Mouse (Mus musculus): ENCODE results near the gene Eno2. TPM values are rescaled to one million over a fixed set of nuclear protein-coding genes. Genes with fewer than 3 reads are reported as not detected.

The Eno2 gene
- 4.0 and 4.4 TPM in 2 replicates for polyA plus RNA-seq (2016; fragmentation: Nextera tagmentation; extraction: Ambion mirVana)

- Histone ChIP-seq H3K4me1 (peaks cover 45% of the 10 kb centered on the region), H3K9me3 (no peaks in the 10 kb centered on the region), H3K4me3 (peak within 1 kb of the TSS; percentile 64), H3K36me3 (replicated peaks) (no peaks in the 10 kb centered on the region), H3K27ac (peak within 1 kb of the TSS; percentile 81), H3K27me3 (ENCODE audit: poor library complexity, severe bottlenecking) (peaks cover 75% of the 10 kb centered on the region)
- under 1% methylated on average over 49 of the region's 54 CpGs for WGBS
- DNase-seq (ENCODE audit: extremely low spot score, low spot score), result peak; percentile 60
Measured at GRCm38 (mm10) chr6:124769101-124769765, at the start of gene Eno2. Gene Eno2, minus strand, starts transcription at chr6:124769673.

- Histone ChIP-seq H3K4me3 (no peak overlapping the region), H3K27ac (no peak overlapping the region), H3K27me3 (ENCODE audit: poor library complexity, severe bottlenecking) (no peaks in the 10 kb centered on the region), H3K36me3 (replicated peaks) (peaks cover 87% of the 10 kb centered on the region), H3K4me1 (peaks cover 22% of the 10 kb centered on the region), H3K9me3 (no peaks in the 10 kb centered on the region)
- DNase-seq (ENCODE audit: extremely low spot score, low spot score), result no peak
- WGBS, result 91% methylated on average over 8 of the region's 8 CpGs
Measured at GRCm38 (mm10) chr6:124817971-124818370, 48.5 kb upstream of the Eno2 start.

DNA sequence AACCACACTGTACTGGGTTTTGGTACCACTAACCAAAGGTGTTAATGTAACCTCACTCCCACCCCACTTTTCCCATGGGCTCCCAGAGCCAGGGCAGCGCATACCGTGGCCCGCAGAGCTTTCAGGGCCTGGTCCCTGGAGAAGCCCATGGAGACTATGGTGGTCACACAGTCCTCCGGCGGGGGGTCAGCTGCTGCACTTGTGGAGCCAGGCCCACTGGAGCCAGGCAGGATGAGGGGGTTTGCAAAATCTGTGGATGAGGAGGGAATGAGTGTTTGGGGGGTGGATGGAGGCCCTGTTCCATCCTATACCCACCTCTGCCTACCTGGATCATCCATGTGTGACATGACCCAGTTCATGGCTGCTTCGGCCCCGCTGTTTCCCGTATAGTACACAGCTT, 48.1 kb upstream of the Eno2 start:
- WGBS, result 97% methylated on average over 8 of the region's 8 CpGs
- Histone ChIP-seq H3K27me3 (ENCODE audit: poor library complexity, severe bottlenecking) (no peaks in the 10 kb centered on the region), H3K9me3 (no peaks in the 10 kb centered on the region), H3K4me1 (peaks cover 26% of the 10 kb centered on the region), H3K4me3 (no peak overlapping the region), H3K36me3 (replicated peaks) (peaks cover 87% of the 10 kb centered on the region), H3K27ac (no peak overlapping the region)
- no peak for DNase-seq (ENCODE audit: extremely low spot score, low spot score)

- Histone ChIP-seq H3K36me3 (replicated peaks) (peaks cover 87% of the 10 kb centered on the region), H3K4me3 (no peak overlapping the region), H3K4me1 (peaks cover 30% of the 10 kb centered on the region), H3K9me3 (no peaks in the 10 kb centered on the region), H3K27me3 (ENCODE audit: poor library complexity, severe bottlenecking) (no peaks in the 10 kb centered on the region), H3K27ac (no peak overlapping the region)
- DNase-seq (ENCODE audit: extremely low spot score, low spot score), result no peak
- 96% methylated on average over 11 of the region's 11 CpGs for WGBS
Measured at GRCm38 (mm10) chr6:124817125-124817524, 47.7 kb upstream of the Eno2 start.

- no peak overlapping the region for H3K27ac ChIP-seq
- peaks cover 87% of the 10 kb centered on the region for H3K36me3 ChIP-seq (replicated peaks)
- H3K4me1 ChIP-seq, result peaks cover 36% of the 10 kb centered on the region
- DNase-seq (ENCODE audit: extremely low spot score, low spot score), result no peak
- H3K9me3 ChIP-seq, result no peaks in the 10 kb centered on the region
- 93% methylated on average over 4 of the region's 4 CpGs for WGBS
- no peaks in the 10 kb centered on the region for H3K27me3 ChIP-seq (ENCODE audit: poor library complexity, severe bottlenecking)
- no peak overlapping the region for H3K4me3 ChIP-seq
Measured at GRCm38 (mm10) chr6:124816611-124817010, 47.1 kb upstream of the Eno2 start.

DNA sequence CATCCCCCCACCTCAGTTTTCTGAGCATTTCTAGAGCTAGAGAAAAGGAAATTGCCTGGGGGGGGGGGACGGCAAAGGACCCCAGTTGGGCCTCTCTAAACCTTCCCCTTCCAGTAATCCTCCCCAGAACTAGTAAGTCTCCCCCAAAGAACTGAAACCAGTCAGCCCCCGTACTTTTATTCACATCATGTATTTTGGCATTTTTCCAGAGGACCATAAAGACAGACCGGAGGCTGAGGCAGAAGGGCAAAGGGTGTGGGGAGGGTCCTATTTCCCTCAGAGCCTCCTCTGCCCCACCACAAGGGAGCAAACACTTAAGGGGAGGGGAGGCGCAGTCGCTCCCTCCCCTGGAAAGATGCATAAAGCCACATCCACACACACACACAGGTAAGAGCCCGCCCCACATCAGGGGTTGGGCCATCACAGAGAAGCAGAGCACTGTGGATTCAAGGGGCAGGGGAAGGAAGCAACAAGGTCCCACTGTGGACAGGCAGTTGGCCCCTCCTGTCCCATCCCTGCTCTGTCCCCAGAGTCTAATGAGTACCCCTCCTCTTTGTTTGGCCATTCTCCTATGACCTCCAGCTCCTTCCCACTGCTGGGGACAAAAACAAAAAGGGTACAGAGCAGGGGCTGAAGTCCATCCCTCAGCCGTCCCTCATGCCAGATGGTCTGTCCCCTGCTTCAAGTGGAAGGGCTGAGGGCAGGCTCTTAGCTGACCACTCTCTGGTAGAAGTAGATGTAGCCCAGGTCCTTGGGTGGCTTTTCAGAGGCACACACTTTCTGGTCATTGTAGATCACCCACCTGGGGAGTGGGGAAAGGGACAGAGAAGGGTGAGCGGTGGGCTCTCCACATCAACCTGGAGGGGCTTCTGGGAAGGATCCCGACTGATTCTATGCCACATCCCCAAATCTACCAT, 45.6 kb upstream of the Eno2 start:
- Histone ChIP-seq H3K9me3 (no peaks in the 10 kb centered on the region), H3K27me3 (ENCODE audit: poor library complexity, severe bottlenecking) (no peaks in the 10 kb centered on the region), H3K4me1 (peaks cover 49% of the 10 kb centered on the region), H3K4me3 (peak overlapping the region; percentile 91), H3K36me3 (replicated peaks) (peaks cover 87% of the 10 kb centered on the region), H3K27ac (peak overlapping the region; percentile 99; the same call in 1 of the 2 replicates)
- 78% methylated on average over 9 of the region's 9 CpGs for WGBS
- no peak for DNase-seq (ENCODE audit: extremely low spot score, low spot score)

DNA sequence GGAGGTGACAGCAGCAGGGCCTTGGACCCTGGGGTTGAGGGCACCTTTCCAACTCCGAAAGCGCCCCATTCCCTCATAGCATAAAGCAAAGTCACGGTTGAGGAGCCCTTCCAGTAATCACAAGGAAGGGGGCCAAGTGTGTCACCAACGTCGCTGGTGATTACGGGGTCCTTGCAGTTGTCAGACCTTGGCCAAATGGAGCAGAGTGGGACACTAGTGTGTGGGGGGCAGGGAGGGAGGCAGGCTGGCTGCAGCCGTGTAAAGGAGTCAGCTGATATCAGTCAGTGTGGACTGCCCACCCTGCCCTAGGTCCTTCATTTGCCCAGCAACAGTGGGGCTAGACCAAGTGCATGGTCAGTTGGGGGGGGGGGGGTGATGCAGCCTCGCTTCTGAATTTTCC, 45.0 kb upstream of the Eno2 start:
- peak overlapping the region; percentile 99 for H3K27ac ChIP-seq
- 51% methylated on average over 8 of the region's 8 CpGs for whole genome bisulfite sequencing
- H3K4me1 ChIP-seq, result peaks cover 56% of the 10 kb centered on the region
- DNase-seq (ENCODE audit: extremely low spot score, low spot score), result no peak
- H3K9me3 ChIP-seq, result no peaks in the 10 kb centered on the region
- peak overlapping the region; percentile 91 for H3K4me3 ChIP-seq
- peaks cover 86% of the 10 kb centered on the region for H3K36me3 ChIP-seq (replicated peaks)
- no peaks in the 10 kb centered on the region for H3K27me3 ChIP-seq (ENCODE audit: poor library complexity, severe bottlenecking)

- H3K36me3 ChIP-seq (replicated peaks), result peaks cover 81% of the 10 kb centered on the region
- DNase-seq (ENCODE audit: extremely low spot score, low spot score), result peak; percentile 88
- peak within 1 kb of the TSS; percentile 99 for H3K27ac ChIP-seq
- H3K9me3 ChIP-seq, result no peaks in the 10 kb centered on the region
- H3K27me3 ChIP-seq (ENCODE audit: poor library complexity, severe bottlenecking), result no peaks in the 10 kb centered on the region
- H3K4me1 ChIP-seq, result peaks cover 61% of the 10 kb centered on the region
- H3K4me3 ChIP-seq, result peak within 1 kb of the TSS; percentile 91
- 0% methylated on average over 22 of the region's 22 CpGs for WGBS
Measured at GRCm38 (mm10) chr6:124813933-124814332, 44.5 kb upstream of the Eno2 start, which contains the start of gene Tpi1. Gene Tpi1, minus strand, starts transcription at chr6:124814296.

DNA sequence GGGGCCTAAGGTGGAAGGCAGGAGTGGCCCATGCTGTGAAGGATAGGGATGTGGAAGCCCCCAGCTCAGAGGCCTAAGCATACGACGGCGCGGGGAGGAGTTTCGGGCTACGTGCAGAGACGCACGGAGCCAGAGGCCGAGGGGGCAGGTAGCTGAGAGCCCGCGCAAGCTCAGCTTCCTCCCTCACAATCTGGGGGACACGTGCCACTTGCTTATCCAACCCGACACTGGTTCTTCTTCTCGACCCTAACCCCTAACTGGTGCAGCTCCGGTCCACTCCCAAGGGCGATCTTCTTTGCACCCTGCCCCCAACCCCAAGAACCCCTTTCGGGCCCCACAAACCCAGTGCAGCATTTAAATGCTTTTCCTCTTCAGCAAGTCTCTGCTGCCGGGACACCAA, 44.0 kb upstream of the Eno2 start:
- Histone ChIP-seq H3K4me3 (peak overlapping the region; percentile 91), H3K27me3 (ENCODE audit: poor library complexity, severe bottlenecking) (no peaks in the 10 kb centered on the region), H3K36me3 (replicated peaks) (peaks cover 77% of the 10 kb centered on the region), H3K4me1 (peaks cover 65% of the 10 kb centered on the region), H3K27ac (peak overlapping the region; percentile 99), H3K9me3 (no peaks in the 10 kb centered on the region)
- DNase-seq (ENCODE audit: extremely low spot score, low spot score), result peak; percentile 71
- 0% methylated on average over 18 of the region's 18 CpGs for WGBS

DNA sequence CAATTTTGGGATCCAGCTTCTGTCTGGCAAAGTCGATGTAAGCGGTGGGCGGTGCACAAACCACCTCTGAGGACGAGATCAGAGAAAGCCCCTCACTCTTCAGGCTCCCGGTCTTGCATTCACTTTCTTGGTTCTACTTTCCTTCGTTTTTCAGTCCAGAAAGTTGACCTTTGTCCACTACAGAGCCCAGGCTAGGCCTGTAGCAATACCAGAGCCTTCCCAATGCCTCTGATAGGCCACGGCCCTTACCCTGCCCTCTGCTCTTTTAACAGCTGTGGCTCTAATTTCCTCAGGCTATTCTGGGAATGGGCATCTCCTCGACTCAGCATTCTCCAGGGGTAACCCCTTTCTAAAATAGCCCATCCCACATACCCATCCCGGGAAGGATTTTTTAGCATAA, 43.4 kb upstream of the Eno2 start:
- H3K4me1 ChIP-seq, result peaks cover 72% of the 10 kb centered on the region
- H3K4me3 ChIP-seq, result peak overlapping the region; percentile 91
- DNase-seq (ENCODE audit: extremely low spot score, low spot score), result no peak
- WGBS, result 25% methylated on average over 9 of the region's 9 CpGs
- peaks cover 70% of the 10 kb centered on the region for H3K36me3 ChIP-seq (replicated peaks)
- H3K27me3 ChIP-seq (ENCODE audit: poor library complexity, severe bottlenecking), result no peaks in the 10 kb centered on the region
- peak overlapping the region; percentile 99 for H3K27ac ChIP-seq
- no peaks in the 10 kb centered on the region for H3K9me3 ChIP-seq

- peak overlapping the region; percentile 99 for H3K27ac ChIP-seq
- H3K36me3 ChIP-seq (replicated peaks), result peaks cover 61% of the 10 kb centered on the region
- peaks cover 75% of the 10 kb centered on the region for H3K4me1 ChIP-seq
Measured at GRCm38 (mm10) chr6:124811701-124812560, 42.5 kb upstream of the Eno2 start.

DNA sequence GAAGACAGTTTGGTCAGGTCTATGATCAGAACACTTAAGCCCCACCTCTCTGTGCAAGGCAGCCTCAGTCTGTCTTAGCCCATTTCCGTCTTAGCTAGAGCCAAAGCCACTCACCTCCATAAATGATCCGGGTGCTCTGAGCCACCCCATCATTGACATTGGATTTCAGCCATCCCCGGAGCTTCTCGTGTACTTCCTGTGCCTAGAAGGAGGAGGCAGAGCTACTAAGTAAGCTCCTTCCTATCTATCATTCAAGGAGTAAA, 41.9 kb upstream of the Eno2 start:
- Histone ChIP-seq H3K27me3 (ENCODE audit: poor library complexity, severe bottlenecking) (no peaks in the 10 kb centered on the region), H3K9me3 (no peaks in the 10 kb centered on the region), H3K27ac (no peak overlapping the region), H3K4me3 (peak overlapping the region; percentile 91; the same call in 1 of the 2 replicates), H3K36me3 (replicated peaks) (peaks cover 55% of the 10 kb centered on the region), H3K4me1 (peaks cover 80% of the 10 kb centered on the region)
- WGBS, result 92% methylated on average over 4 of the region's 4 CpGs
- no peak for DNase-seq (ENCODE audit: extremely low spot score, low spot score)

More at GRCm38 (mm10) chr6:124811701-124812560, 42.5 kb upstream of the Eno2 start:
- Histone ChIP-seq H3K27me3 (ENCODE audit: poor library complexity, severe bottlenecking) (no peaks in the 10 kb centered on the region), H3K4me3 (peak overlapping the region; percentile 91), H3K9me3 (no peaks in the 10 kb centered on the region)
- no peak for DNase-seq (ENCODE audit: extremely low spot score, low spot score)
- 90% methylated on average over 24 of the region's 24 CpGs for WGBS

Measured in forebrain, embryonic 10.5 days (tissue).